In genomic region chr13:102625836-102626340, GRCm38 (mm10) we compare ENCODE assay signal across 9 mouse cellular contexts.
DNase-seq lines count a peak whose midpoint lies in the region; ATAC-seq lines count a peak whose summit lies in the region.
"Had no signal": no experiment of that assay in that cellular context is flagged by ENCODE, and none has a peak within 500 bp of the region (broad histone marks: within the 10 kb centered on the region; RNA-seq: fewer than 3 reads in every experiment).

No protein-coding gene starts in this region.

- no peak for DNase-seq in heart, postnatal 10 days
- DNase-seq in adrenal gland, adult 2 months, result no peak
- no peak for DNase-seq in layer of hippocampus, adult 8-10 months (ENCODE audit: low spot score in 2 of 2)
- no peak for DNase-seq in adrenal gland, postnatal 10 days
- DNase-seq: thymus, postnatal 25 days had no signal

- no peaks in the 10 kb centered on the region for H3K36me3 ChIP-seq in heart, embryonic 16.5 days (ENCODE audit: control insufficient read depth, insufficient read depth)
- H3K36me3 ChIP-seq in embryonic facial prominence, embryonic 13.5 days, result no peaks in the 10 kb centered on the region
- no peaks in the 10 kb centered on the region for H3K36me3 ChIP-seq in limb, embryonic 12.5 days

- H3K4me3 ChIP-seq in heart, embryonic 16.5 days (ENCODE audit: low read length), result no peak overlapping the region
- no peak overlapping the region for H3K4me3 ChIP-seq in brown adipose tissue, adult 24 weeks (ENCODE audit: insufficient read depth, low read depth, low read length)
- H3K4me3 ChIP-seq in embryonic facial prominence, embryonic 13.5 days, result no peak overlapping the region
- no peak overlapping the region for H3K4me3 ChIP-seq in limb, embryonic 12.5 days (replicated peaks)

- H3K4me2 ChIP-seq in heart, embryonic 16.5 days (ENCODE audit: low read depth, low read length), result no peak overlapping the region
- 0 out of 2 replicates have a peak overlapping the region, but pooled peaks have one; percentile 3 for H3K4me2 ChIP-seq in embryonic facial prominence, embryonic 13.5 days
- H3K4me2 ChIP-seq in limb, embryonic 12.5 days, result no peak overlapping the region; the same call in 1 of the 2 replicates

- H3K4me1 ChIP-seq in heart, embryonic 16.5 days (ENCODE audit: control insufficient read depth, insufficient read depth, low read length), result peaks cover 20% of the 10 kb centered on the region
- H3K4me1 ChIP-seq in brown adipose tissue, adult 24 weeks (ENCODE audit: control insufficient read depth, insufficient read depth, insufficient read length, low read length), result peaks cover 4% of the 10 kb centered on the region
- H3K4me1 ChIP-seq in embryonic facial prominence, embryonic 13.5 days, result peaks cover 34% of the 10 kb centered on the region
- peaks cover 31% of the 10 kb centered on the region for H3K4me1 ChIP-seq in limb, embryonic 12.5 days (replicated peaks)

- 0 out of 2 replicates have a peak overlapping the region, but pooled peaks have one; percentile 36 for H3K9ac ChIP-seq in heart, embryonic 16.5 days (ENCODE audit: low read length)
- no peak overlapping the region for H3K9ac ChIP-seq in embryonic facial prominence, embryonic 13.5 days
- H3K9ac ChIP-seq in limb, embryonic 12.5 days (replicated peaks), result no peak overlapping the region

- no peaks in the 10 kb centered on the region for H3K27me3 ChIP-seq in heart, embryonic 16.5 days (ENCODE audit: control insufficient read depth, insufficient read depth, low read length)
- H3K27me3 ChIP-seq in embryonic facial prominence, embryonic 13.5 days, result no peaks in the 10 kb centered on the region
- 0 out of 2 replicates have a peak, but pooled peaks cover 7% of the 10 kb centered on the region for H3K27me3 ChIP-seq in limb, embryonic 12.5 days

- H3K9me3 ChIP-seq in heart, embryonic 16.5 days (replicated peaks; ENCODE audit: control insufficient read depth, low read length), result no peaks in the 10 kb centered on the region
- H3K9me3 ChIP-seq in embryonic facial prominence, embryonic 13.5 days, result no peaks in the 10 kb centered on the region
- no peaks in the 10 kb centered on the region for H3K9me3 ChIP-seq in limb, embryonic 12.5 days

- peak overlapping the region; percentile 97 for H3K27ac ChIP-seq in heart, embryonic 16.5 days (ENCODE audit: low read length)
- H3K27ac ChIP-seq in brown adipose tissue, adult 24 weeks (replicated peaks; ENCODE audit: low read depth, low read length), result peak overlapping the region; percentile 40; the same call in 1 of the 2 replicates
- peak overlapping the region; percentile 87 for H3K27ac ChIP-seq in embryonic facial prominence, embryonic 13.5 days
- H3K27ac ChIP-seq in limb, embryonic 12.5 days, result peak overlapping the region; percentile 77

- no peak; the same call in 1 of the 2 replicates for ATAC-seq in heart, embryonic 16.5 days (replicated peaks; ENCODE audit: extremely low read depth, insufficient read depth, low FRiP score)
- no peak for ATAC-seq in embryonic facial prominence, embryonic 13.5 days (ENCODE audit: insufficient number of reproducible peaks, insufficient read depth, low FRiP score, low TSS enrichment, low read depth)
- ATAC-seq in limb, embryonic 12.5 days (ENCODE audit: insufficient number of reproducible peaks, insufficient read depth, low FRiP score, low TSS enrichment, low read depth), result no peak

- 65% methylated on average over 5 of the region's 5 CpGs for WGBS in heart, embryonic 16.5 days
- WGBS in embryonic facial prominence, embryonic 13.5 days, result 28% methylated on average over 5 of the region's 5 CpGs
- WGBS in limb, embryonic 12.5 days, result 9% methylated on average over 5 of the region's 5 CpGs

- intact Hi-C loops in heart, postnatal 10 days (cut with DNase I), result no loop called here

Comparison
In these comparisons a context has a peak if more than half of its experiments do, and no peak if none do; other contexts are left out.
1. H3K27ac ChIP-seq: peak in every context shown above with its lines; median percentile 97 in heart, embryonic 16.5 days; 87 in embryonic facial prominence, embryonic 13.5 days; 77 in limb, embryonic 12.5 days; 40 in brown adipose tissue, adult 24 weeks.